Mouse (Mus musculus): ENCODE results near the gene Olfr698.

DNA sequence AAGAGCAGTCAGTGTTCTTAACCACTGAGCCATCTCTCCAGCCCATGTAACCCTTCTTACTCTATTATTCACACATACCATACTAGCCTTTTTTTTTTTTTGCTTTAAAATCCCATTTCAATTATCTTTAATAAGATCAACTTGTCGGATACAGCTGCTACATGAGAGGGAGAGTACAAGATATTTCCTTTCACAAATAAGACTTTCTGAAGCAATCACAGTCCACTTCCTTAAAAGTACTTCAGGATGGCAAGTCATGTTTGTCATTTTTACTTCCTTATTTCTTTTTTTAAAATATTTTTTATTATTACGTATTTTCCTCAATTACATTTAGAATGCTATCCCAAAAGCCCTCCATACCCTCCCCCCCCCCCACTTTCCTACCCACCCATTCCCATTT, 3.6 kb upstream of the Olfr698 start:
- TF ChIP-seq CTCF (IDR thresholded peaks at IDR 0.05; ENCODE audit: low read depth) (no peak), EP300 (IDR thresholded peaks at IDR 0.05; ENCODE audit: low read depth) (no peak)

Data from heart, postnatal 0 days (tissue).